9 mouse cellular contexts compared by ENCODE assay signal in genomic region chr4:156184291-156184954, GRCm38 (mm10). TPM values are rescaled to one million over a fixed set of nuclear protein-coding genes. Genes with fewer than 3 reads are reported as not detected.
A peak's percentile ranks its signal among the peaks of the same experiment; 100 is the strongest.
DNase-seq lines count a peak whose midpoint lies in the region; ATAC-seq lines count a peak whose summit lies in the region.
"Had no signal": no experiment of that assay in that cellular context is flagged by ENCODE, and none has a peak within 500 bp of the region (broad histone marks: within the 10 kb centered on the region; RNA-seq: fewer than 3 reads in every experiment).

No protein-coding gene starts in this region.

- WGBS in heart, embryonic 11.5 days (ENCODE audit: insufficient replicate concordance): 61% methylated on average over 7 of the region's 7 CpGs
- 62% methylated on average over 7 of the region's 7 CpGs for WGBS in heart, embryonic 13.5 days

- intact Hi-C loops in heart, postnatal 25 days (cut with DNase I): no loop called here

- 0 out of 2 replicates have a peak overlapping the region, but pooled peaks have one; percentile 4 for H3K9ac ChIP-seq in heart, embryonic 11.5 days (ENCODE audit: low read depth, low read length)
- peak overlapping the region; percentile 81 for H3K9ac ChIP-seq in heart, embryonic 13.5 days

- no peaks in the 10 kb centered on the region for H3K27me3 ChIP-seq in heart, embryonic 11.5 days (ENCODE audit: control insufficient read depth, insufficient read depth, low read length)
- no peaks in the 10 kb centered on the region for H3K27me3 ChIP-seq in heart, embryonic 13.5 days (replicated peaks)

- H3K4me2 ChIP-seq in heart, embryonic 11.5 days: peak overlapping the region; percentile 7
- H3K4me2 ChIP-seq in heart, embryonic 13.5 days: peak overlapping the region; percentile 68

- H3K9me3 ChIP-seq in heart, embryonic 11.5 days (replicated peaks; ENCODE audit: control insufficient read depth, low read length): no peaks in the 10 kb centered on the region
- H3K9me3 ChIP-seq in heart, embryonic 13.5 days: no peaks in the 10 kb centered on the region

- no peak overlapping the region for H3K4me3 ChIP-seq in heart, embryonic 11.5 days (ENCODE audit: low read depth, low read length)
- no peak overlapping the region for H3K4me3 ChIP-seq in heart, embryonic 13.5 days

- no peak for DNase-seq in heart, postnatal 25 days (ENCODE audit: low spot score)
- peak; percentile 75 for DNase-seq in ZHBTc4 (ENCODE audit: low read depth, low spot score)
- DNase-seq in adrenal gland, adult 2 months: no peak
- no peak for DNase-seq in urinary bladder, postnatal 36 days (ENCODE audit: low spot score in 2 of 2)
- no peak for DNase-seq in spleen, adult 12 weeks (ENCODE audit: low spot score)
- DNase-seq: B cell, adult 2 months had no signal

- H3K36me3 ChIP-seq in heart, embryonic 11.5 days (ENCODE audit: control insufficient read depth, insufficient read depth, low read length): peaks cover 6% of the 10 kb centered on the region
- H3K36me3 ChIP-seq in heart, embryonic 13.5 days: peaks cover 56% of the 10 kb centered on the region

- no peak overlapping the region for H3K27ac ChIP-seq in heart, embryonic 11.5 days (ENCODE audit: low read depth, low read length)
- H3K27ac ChIP-seq in heart, embryonic 13.5 days (replicated peaks): peak overlapping the region; percentile 64; the same call in 1 of the 2 replicates

- H3K4me1 ChIP-seq in heart, embryonic 11.5 days (ENCODE audit: control insufficient read depth, insufficient read depth, low read length): peaks cover 50% of the 10 kb centered on the region
- peaks cover 56% of the 10 kb centered on the region for H3K4me1 ChIP-seq in heart, embryonic 13.5 days

- ATAC-seq in heart, embryonic 11.5 days (replicated peaks; ENCODE audit: insufficient number of reproducible peaks, low FRiP score, low TSS enrichment): no peak
- no peak for ATAC-seq in heart, embryonic 13.5 days (ENCODE audit: extremely low read depth, insufficient number of reproducible peaks, low FRiP score, low TSS enrichment)
- peak; percentile 36 for ATAC-seq in megakaryocyte-erythroid progenitor cell, adult 5-6 weeks (replicated peaks; ENCODE audit: low FRiP score, low TSS enrichment, poor library complexity, severe bottlenecking)

RNA-seq across cellular contexts. Expression of gene Agrn, which starts 12.9 kb away (rescaled TPM):
- 36.7 and 44.8 TPM in 2 replicates for polyA plus RNA-seq in heart, embryonic 11.5 days (2014; fragmentation: Nextera tagmentation; extraction: Ambion mirVana)
- 10 to 100 TPM; 35.3 to 40.4 TPM for total RNA-seq in heart, postnatal 25 days (2021)
- polyA plus RNA-seq in heart, embryonic 13.5 days (2015; fragmentation: Nextera tagmentation; extraction: Ambion mirVana): 43.8 and 45.3 TPM in 2 replicates
- 7.8 and 8.9 TPM in 2 replicates for total RNA-seq in megakaryocyte-erythroid progenitor cell, adult 5-6 weeks (2014; fragmentation: Nextera tagmentation)
- total RNA-seq in megakaryocyte-erythroid progenitor cell, adult 5-6 weeks (2017): 3.3 TPM in 2 replicates
- total RNA-seq in adrenal gland, adult 2 months (2021): 10 to 100 TPM; 23.2 to 34.1 TPM
- 39.3 and 46.4 TPM in 2 replicates for polyA plus RNA-seq in adrenal gland, adult 2 months (2012; rRNA removed)

RNA-seq across cellular contexts. Expression of gene Isg15, which starts 16.2 kb away (rescaled TPM):
- 0.29 and 0.41 TPM in 2 replicates for polyA plus RNA-seq in heart, embryonic 11.5 days (2014; fragmentation: Nextera tagmentation; extraction: Ambion mirVana)
- 1 to 10 TPM; 3.2 to 4.5 TPM for total RNA-seq in heart, postnatal 25 days (2021)
- 3.5 and 4.3 TPM in 2 replicates for polyA plus RNA-seq in heart, embryonic 13.5 days (2015; fragmentation: Nextera tagmentation; extraction: Ambion mirVana)
- 0.66 and 3.4 TPM in 2 replicates for total RNA-seq in megakaryocyte-erythroid progenitor cell, adult 5-6 weeks (2014; fragmentation: Nextera tagmentation)
- total RNA-seq in megakaryocyte-erythroid progenitor cell, adult 5-6 weeks (2017): 3.2 and 5.6 TPM in 2 replicates
- total RNA-seq in adrenal gland, adult 2 months (2021): 1 to 10 TPM; 4.3 to 5.4 TPM
- polyA plus RNA-seq in adrenal gland, adult 2 months (2012; rRNA removed): 9.1 and 12.1 TPM in 2 replicates

RNA-seq across cellular contexts. Expression of gene AW011738, which starts 18.7 kb away (rescaled TPM):
- polyA plus RNA-seq in heart, embryonic 11.5 days (2014; fragmentation: Nextera tagmentation; extraction: Ambion mirVana): 0.70 and 1.0 TPM in 2 replicates
- 1 to 10 TPM; 6.3 to 6.9 TPM for total RNA-seq in heart, postnatal 25 days (2021)
- 3.2 and 3.3 TPM in 2 replicates for polyA plus RNA-seq in heart, embryonic 13.5 days (2015; fragmentation: Nextera tagmentation; extraction: Ambion mirVana)
- 0.55 TPM in 1 of 2 replicates, not detected in the other for total RNA-seq in megakaryocyte-erythroid progenitor cell, adult 5-6 weeks (2014; fragmentation: Nextera tagmentation)
- total RNA-seq in megakaryocyte-erythroid progenitor cell, adult 5-6 weeks (2017): 0.38 and 1.2 TPM in 2 replicates
- 1 to 10 TPM; 2.7 to 7.2 TPM for total RNA-seq in adrenal gland, adult 2 months (2021)
- 1.7 and 2.6 TPM in 2 replicates for polyA plus RNA-seq in adrenal gland, adult 2 months (2012; rRNA removed)

RNA-seq across cellular contexts. Expression of gene Perm1, which starts 31.2 kb away (rescaled TPM):
- 0.58 and 0.72 TPM in 2 replicates for polyA plus RNA-seq in heart, embryonic 11.5 days (2014; fragmentation: Nextera tagmentation; extraction: Ambion mirVana)
- total RNA-seq in heart, postnatal 25 days (2021): 100 to 1,000 TPM; 227 to 246 TPM
- polyA plus RNA-seq in heart, embryonic 13.5 days (2015; fragmentation: Nextera tagmentation; extraction: Ambion mirVana): 2.7 and 3.0 TPM in 2 replicates
- not detected in 2 replicates for total RNA-seq in megakaryocyte-erythroid progenitor cell, adult 5-6 weeks (2014; fragmentation: Nextera tagmentation)
- not detected in 2 replicates for total RNA-seq in megakaryocyte-erythroid progenitor cell, adult 5-6 weeks (2017)
- 10 to 100 TPM in 1 of 2 experiments, 1 to 10 TPM in 1; 3.9 to 10.2 TPM for total RNA-seq in adrenal gland, adult 2 months (2021)
- 2.4 and 2.6 TPM in 2 replicates for polyA plus RNA-seq in adrenal gland, adult 2 months (2012; rRNA removed)

RNA-seq across cellular contexts. Expression of gene Plekhn1, which starts 50.2 kb away (rescaled TPM):
- polyA plus RNA-seq in heart, embryonic 11.5 days (2014; fragmentation: Nextera tagmentation; extraction: Ambion mirVana): 8.7 and 12.2 TPM in 2 replicates
- total RNA-seq in heart, postnatal 25 days (2021): 10 to 100 TPM; 10.5 to 10.6 TPM
- 13.1 and 13.3 TPM in 2 replicates for polyA plus RNA-seq in heart, embryonic 13.5 days (2015; fragmentation: Nextera tagmentation; extraction: Ambion mirVana)
- total RNA-seq in megakaryocyte-erythroid progenitor cell, adult 5-6 weeks (2014; fragmentation: Nextera tagmentation): 16.9 and 31.4 TPM in 2 replicates
- 8.7 and 11.7 TPM in 2 replicates for total RNA-seq in megakaryocyte-erythroid progenitor cell, adult 5-6 weeks (2017)
- 10 to 100 TPM; 18.7 to 23.9 TPM for total RNA-seq in adrenal gland, adult 2 months (2021)
- polyA plus RNA-seq in adrenal gland, adult 2 months (2012; rRNA removed): 62.2 and 69.6 TPM in 2 replicates
